9 mouse cellular contexts compared by ENCODE assay signal in the genomic region with DNA sequence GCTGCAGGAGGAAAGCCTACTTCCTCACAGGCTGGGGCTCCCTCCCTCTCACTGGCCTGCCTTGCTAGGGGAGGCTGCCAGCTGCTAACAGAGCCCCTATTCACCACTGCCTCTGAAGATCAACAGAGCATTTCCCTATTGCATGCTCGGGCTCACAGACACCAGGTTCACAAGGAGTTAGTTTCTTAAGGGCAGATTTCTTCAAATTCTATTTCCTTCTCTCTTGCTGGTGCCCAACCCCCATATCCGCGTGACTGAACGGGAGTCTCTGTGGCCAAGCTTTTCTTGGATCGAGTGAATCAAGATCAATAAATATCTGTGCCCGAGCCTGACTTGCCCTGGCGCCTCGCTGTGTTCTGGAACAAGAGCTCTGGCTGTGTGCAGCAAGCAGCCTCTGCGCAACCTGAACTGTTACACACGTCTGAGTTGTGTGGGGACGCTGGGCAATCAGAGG.
DNase-seq lines count a peak whose midpoint lies in the region; ATAC-seq and TF ChIP-seq lines count a peak whose summit lies in the region.
"Had no signal": no experiment of that assay in that cellular context is flagged by ENCODE, and none has a peak within 500 bp of the region (broad histone marks: within the 10 kb centered on the region; RNA-seq: fewer than 3 reads in every experiment).

No protein-coding gene starts in this region.

- 61% methylated on average over 11 of the region's 11 CpGs for WGBS in thymus, adult 2 months

- no peak overlapping the region for H3K27ac ChIP-seq in CH12.LX (ENCODE audit: insufficient read depth, low read depth)
- no peak overlapping the region for H3K27ac ChIP-seq in thymus, adult 2 months (ENCODE audit: control insufficient read depth, insufficient read depth, low read length)
- H3K27ac ChIP-seq: midbrain, embryonic 12.5 days had no signal

- no peak overlapping the region for H3K4me3 ChIP-seq in CH12.LX (replicated peaks in 1 of 3; ENCODE audit: low read depth in 2 of 3, low read length in 2 of 3, poor library complexity in 1 of 3)
- no peak overlapping the region for H3K4me3 ChIP-seq in thymus, adult 2 months (ENCODE audit: control insufficient read depth, insufficient read depth, low read length)
- H3K4me3 ChIP-seq: midbrain, embryonic 12.5 days had no signal

- peak; percentile 79 for ATAC-seq in frontal cortex, adult (ENCODE audit: low TSS enrichment)

- H3K4me2 ChIP-seq in CH12.LX (ENCODE audit: insufficient read depth, low read depth, poor library complexity, severe bottlenecking) = no peak overlapping the region
- H3K4me2 ChIP-seq: midbrain, embryonic 12.5 days had no signal

- TF ChIP-seq CTCF in CH12.LX (conservative IDR thresholded peaks at IDR 0.05 in 1 of 2, IDR thresholded peaks at IDR 0.05 in 1 of 2; ENCODE audit: low read depth in 2 of 2, low read length in 2 of 2) = no peak
- TF ChIP-seq CTCF in thymus, adult 2 months (IDR thresholded peaks at IDR 0.05; ENCODE audit: borderline replicate concordance, control insufficient read depth, extremely low read depth, insufficient read depth, low read length, poor library complexity) = no peak

- no peak for TF ChIP-seq RAD21 in CH12.LX (IDR thresholded peaks at IDR 0.05; ENCODE audit: low read depth, low read length)

- no peak for TF ChIP-seq EP300 in CH12.LX (IDR thresholded peaks at IDR 0.05; ENCODE audit: low read length)

- H3K36me3 ChIP-seq in CH12.LX (replicated peaks in 1 of 2; ENCODE audit: control insufficient read depth in 1 of 2, insufficient read depth in 1 of 2, low read length in 1 of 2) = no peaks in the 10 kb centered on the region
- no peaks in the 10 kb centered on the region for H3K36me3 ChIP-seq in thymus, adult 2 months (ENCODE audit: control insufficient read depth, insufficient read depth, low read length)
- H3K36me3 ChIP-seq: midbrain, embryonic 12.5 days had no signal

- intact Hi-C loops in gastrocnemius, postnatal 36 days (cut with DNase I) = loop anchor here (10.0 kb wide), 1 partner anchor 130 kb away; no protein-coding TSS in a partner anchor

- H3K27me3 ChIP-seq in CH12.LX (replicated peaks) = no peaks in the 10 kb centered on the region
- no peaks in the 10 kb centered on the region for H3K27me3 ChIP-seq in thymus, adult 2 months (ENCODE audit: control insufficient read depth, insufficient read depth, low read length)
- H3K27me3 ChIP-seq: midbrain, embryonic 12.5 days had no signal

- DNase-seq in cerebellum, postnatal 10 days = peak; percentile 38 to 50
- DNase-seq in cerebellum, postnatal 4 days (ENCODE audit: low spot score in 2 of 2) = no peak
- DNase-seq in CH12.LX (ENCODE audit: extremely low read depth) = peak; percentile 27
- peak; percentile 26 to 42 for DNase-seq in left cerebral cortex, adult 9 months (ENCODE audit: low spot score in 2 of 2)
- peak; percentile 42 for DNase-seq in retina, postnatal 1 day
- no peak for DNase-seq in thymus, adult 2 months
- DNase-seq in gastrocnemius, postnatal 36 days = no peak

- dilution Hi-C loops in CH12.LX (cut with MboI; ENCODE audit: extremely low pct_ligation_motif_present, extremely low pct_unique_long_range_greater_than_20kb, low sequenced_read_pairs) = no loop called here

- H3K9ac ChIP-seq in CH12.LX (ENCODE audit: insufficient read depth, low read depth) = no peak overlapping the region
- H3K9ac ChIP-seq: midbrain, embryonic 12.5 days had no signal

- H3K79me2 ChIP-seq in CH12.LX (replicated peaks; ENCODE audit: control insufficient read depth, extremely low read depth, insufficient read depth, poor library complexity, severe bottlenecking) = no peaks in the 10 kb centered on the region

- H3K4me1 ChIP-seq in CH12.LX (ENCODE audit: control insufficient read depth in 1 of 2, insufficient read depth in 2 of 2) = peaks cover 0 to 16% of the 10 kb centered on the region in 2 experiments; a peak in 2 of 4 replicates
- no peaks in the 10 kb centered on the region for H3K4me1 ChIP-seq in thymus, adult 2 months (replicated peaks; ENCODE audit: control insufficient read depth, insufficient read depth, low read length)

- in situ Hi-C loops in CH12.LX (cut with MboI; ENCODE audit: low pct_ligation_motif_present, low pct_unique_long_range_greater_than_20kb, low sequenced_read_pairs) = no loop called here

- no peak for TF ChIP-seq POLR2A in CH12.LX (IDR thresholded peaks at IDR 0.05; ENCODE audit: low read depth, low read length)
- no peak for TF ChIP-seq POLR2A in thymus, adult 2 months (IDR thresholded peaks at IDR 0.05; ENCODE audit: control insufficient read depth, extremely low read depth, insufficient read depth, low read length, poor library complexity)

- H3K9me3 ChIP-seq in CH12.LX (replicated peaks; ENCODE audit: low read length) = no peaks in the 10 kb centered on the region
- H3K9me3 ChIP-seq: midbrain, embryonic 12.5 days had no signal

TF ChIP-seq in CH12.LX, 34 proteins besides CTCF, POLR2A, EP300 and RAD21:
- TF ChIP-seq TBP (conservative IDR thresholded peaks at IDR 0.05; ENCODE audit: low read depth, low read length) = no peak
- no peak for TF ChIP-seq CHD2 (IDR thresholded peaks at IDR 0.05; ENCODE audit: low read length)
- TF ChIP-seq ZMIZ1 (IDR thresholded peaks at IDR 0.05; ENCODE audit: low read depth, low read length) = no peak
- TF ChIP-seq POLR2AphosphoS2 (IDR thresholded peaks at IDR 0.05; ENCODE audit: low read depth, low read length) = no peak
- TF ChIP-seq KAT2A (IDR thresholded peaks at IDR 0.05; ENCODE audit: insufficient replicate concordance, low read length) = no peak
- no peak for TF ChIP-seq HCFC1 (IDR thresholded peaks at IDR 0.05; ENCODE audit: low read depth, low read length)
- TF ChIP-seq MXI1 (IDR thresholded peaks at IDR 0.05; ENCODE audit: low read depth, low read length) = no peak
- no peak for TF ChIP-seq ZNF384 (IDR thresholded peaks at IDR 0.05; ENCODE audit: low read depth, low read length)
- TF ChIP-seq MYC (IDR thresholded peaks at IDR 0.05; ENCODE audit: low read depth, low read length) = no peak
- no peak for TF ChIP-seq ETS1 (conservative IDR thresholded peaks at IDR 0.05; ENCODE audit: low read depth, low read length)

Comparison
In these comparisons a context has a peak if more than half of its experiments do, and no peak if none do; other contexts are left out.
1. DNase-seq: peak in cerebellum, postnatal 10 days (2 of 2), CH12.LX (single experiment), left cerebral cortex, adult 9 months (2 of 2) and retina, postnatal 1 day (single experiment); none in cerebellum, postnatal 4 days (0 of 2), thymus, adult 2 months (single experiment) and gastrocnemius, postnatal 36 days (0 of 2).